Mouse (Mus musculus) 3T3-L1 (cell line): ENCODE results near the gene Chd3.
"Not testable (repeated sequence)": the region's sequence is repeated elsewhere in the genome, so short reads cannot be mapped to it uniquely, and the experiment has no call there.

Experiments used
- DNase-seq: peaks from one replicate; pipeline ENCODE4 v3.0.0-alpha.2; 2015; ENCODE audit warnings: low read depth, low spot score

The Chd3 gene

GRCm38 (mm10) chr11:69406867-69407723 lies 37.9 kb upstream of the Chd3 start:
- no peak for DNase-seq

- DNase-seq = no peak
These were observed 37.1 kb upstream of the Chd3 start for GRCm38 (mm10) chr11:69406282-69406681.

DNA sequence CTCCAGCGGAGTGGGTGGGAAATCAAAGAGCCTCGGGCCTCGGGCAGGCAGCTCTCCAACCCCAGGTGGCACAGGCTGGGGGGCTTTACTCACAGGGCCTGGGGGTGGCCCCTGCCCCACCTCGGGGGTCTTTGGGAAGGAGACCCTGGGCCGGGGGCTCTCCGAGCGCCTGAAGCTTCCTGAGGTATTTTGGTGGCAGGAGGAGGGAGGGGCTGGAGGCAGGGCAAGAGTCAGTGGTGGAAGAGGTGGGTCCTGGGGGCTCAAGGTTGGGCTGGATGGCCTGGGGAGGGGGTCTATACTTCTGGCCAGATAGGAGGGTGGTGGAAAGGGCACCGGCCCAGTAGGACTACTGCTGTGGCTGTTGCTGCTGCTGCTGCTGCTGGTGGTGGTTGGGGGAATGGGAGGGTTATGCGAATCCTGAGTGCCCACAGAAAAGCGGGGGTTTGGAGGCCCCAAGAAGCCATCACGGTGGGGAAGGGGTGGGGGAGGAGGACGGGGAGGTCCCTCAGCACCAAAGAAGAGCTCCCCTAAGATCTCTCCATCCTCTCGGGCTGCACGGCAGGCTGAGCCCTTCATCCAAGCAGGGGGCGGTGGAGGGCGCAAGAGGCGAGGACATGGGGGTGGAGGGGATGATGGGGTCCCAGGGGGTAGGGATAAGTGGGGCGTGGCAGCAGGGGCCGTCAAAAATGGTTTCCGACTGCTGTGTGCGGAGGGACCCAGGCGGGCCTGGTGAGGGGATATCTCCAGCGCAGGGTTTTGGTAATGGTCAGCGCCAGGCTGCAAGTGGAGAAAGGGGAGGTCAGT lies 36.4 kb upstream of the Chd3 start:
- no peak for DNase-seq

- DNase-seq = no peak
These were observed 35.6 kb upstream of the Chd3 start for GRCm38 (mm10) chr11:69404595-69405396.

DNA sequence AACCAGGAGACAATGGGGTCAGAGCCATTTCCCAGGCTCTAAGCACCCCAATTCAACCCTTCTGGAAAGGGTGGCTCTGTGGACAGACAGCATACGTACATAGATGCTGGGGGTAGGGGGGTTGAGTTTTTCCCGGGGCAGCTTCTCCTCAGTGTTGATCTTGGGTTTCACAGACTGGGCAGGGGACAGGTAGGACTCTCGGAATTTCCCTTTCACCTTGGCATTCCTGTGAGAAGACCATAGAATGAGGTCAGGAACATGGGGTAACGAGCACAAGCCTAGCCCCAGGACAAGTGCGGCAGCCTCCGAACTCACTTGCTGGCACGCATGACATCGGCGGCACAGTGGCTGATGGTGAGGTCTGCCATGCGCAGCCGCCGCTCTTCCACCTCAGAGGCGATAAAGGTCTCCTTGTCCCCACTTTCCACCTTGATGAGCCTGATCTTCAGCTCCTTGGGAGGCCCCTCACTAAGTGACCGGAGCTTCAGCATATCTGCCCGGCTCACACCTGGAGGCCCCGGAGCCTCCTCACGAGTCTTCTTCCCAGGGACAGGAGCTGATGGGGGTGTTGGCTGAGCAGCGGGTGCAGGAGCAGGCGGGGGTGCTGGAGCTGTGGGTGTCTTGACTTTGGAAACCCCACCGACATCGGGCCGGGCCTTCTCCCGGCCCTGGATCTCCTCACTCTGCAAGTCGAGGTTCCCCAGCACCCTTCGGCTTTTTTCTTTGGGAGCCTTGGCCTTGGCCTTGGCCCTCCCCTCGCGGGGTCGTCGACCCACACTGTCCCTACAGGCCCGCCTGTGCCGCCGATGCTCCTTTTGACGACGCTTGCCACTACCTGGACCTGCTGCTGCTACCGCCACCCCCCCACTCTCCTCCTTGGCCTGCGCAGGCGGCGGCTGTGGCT lies 34.7 kb upstream of the Chd3 start:
- no peak for DNase-seq

DNA sequence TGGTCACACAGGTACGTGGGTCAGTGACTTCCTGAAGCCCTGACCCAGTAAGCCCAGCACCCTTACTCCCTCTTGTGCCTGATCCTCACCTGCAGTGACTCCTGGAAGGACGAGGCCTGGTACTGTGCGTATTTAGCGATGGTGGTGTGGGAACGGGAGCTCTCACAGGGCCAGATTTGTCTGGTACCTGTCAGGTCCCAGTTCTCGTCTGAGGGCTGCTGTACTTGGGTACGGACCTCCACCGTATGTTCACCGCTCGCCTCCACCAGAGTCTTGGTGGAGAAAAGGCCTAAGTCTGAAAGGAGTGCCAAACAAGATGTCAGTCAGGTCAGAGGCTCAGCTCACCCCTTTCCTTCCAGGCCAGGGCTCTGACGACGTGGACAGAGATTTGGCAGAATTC lies 32.8 kb upstream of the Chd3 start:
- no peak for DNase-seq

DNA sequence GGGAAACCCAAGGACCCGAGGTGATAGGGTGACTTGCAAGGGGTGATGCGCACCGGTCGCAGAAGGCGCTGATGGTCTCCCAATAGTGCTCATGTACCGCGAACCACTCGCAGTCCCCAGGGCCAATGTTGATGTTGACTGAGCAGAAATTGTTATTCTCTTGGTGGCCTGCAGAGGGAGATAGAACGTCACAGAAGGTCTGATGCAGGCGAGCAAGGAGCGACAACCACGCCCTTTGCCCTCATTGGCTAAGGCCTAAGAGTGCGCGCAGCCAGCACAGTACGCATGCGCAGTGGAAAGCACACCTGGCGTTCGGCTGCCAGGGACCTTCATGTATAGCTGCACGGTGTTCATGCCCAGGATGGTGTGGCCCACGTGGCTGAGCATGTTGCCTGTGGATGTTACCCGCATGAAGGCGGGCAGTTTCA lies 32.0 kb upstream of the Chd3 start:
- peak; percentile 76 for DNase-seq

- no peak for DNase-seq
These were observed 31.1 kb upstream of the Chd3 start for GRCm38 (mm10) chr11:69400083-69400850.

DNA sequence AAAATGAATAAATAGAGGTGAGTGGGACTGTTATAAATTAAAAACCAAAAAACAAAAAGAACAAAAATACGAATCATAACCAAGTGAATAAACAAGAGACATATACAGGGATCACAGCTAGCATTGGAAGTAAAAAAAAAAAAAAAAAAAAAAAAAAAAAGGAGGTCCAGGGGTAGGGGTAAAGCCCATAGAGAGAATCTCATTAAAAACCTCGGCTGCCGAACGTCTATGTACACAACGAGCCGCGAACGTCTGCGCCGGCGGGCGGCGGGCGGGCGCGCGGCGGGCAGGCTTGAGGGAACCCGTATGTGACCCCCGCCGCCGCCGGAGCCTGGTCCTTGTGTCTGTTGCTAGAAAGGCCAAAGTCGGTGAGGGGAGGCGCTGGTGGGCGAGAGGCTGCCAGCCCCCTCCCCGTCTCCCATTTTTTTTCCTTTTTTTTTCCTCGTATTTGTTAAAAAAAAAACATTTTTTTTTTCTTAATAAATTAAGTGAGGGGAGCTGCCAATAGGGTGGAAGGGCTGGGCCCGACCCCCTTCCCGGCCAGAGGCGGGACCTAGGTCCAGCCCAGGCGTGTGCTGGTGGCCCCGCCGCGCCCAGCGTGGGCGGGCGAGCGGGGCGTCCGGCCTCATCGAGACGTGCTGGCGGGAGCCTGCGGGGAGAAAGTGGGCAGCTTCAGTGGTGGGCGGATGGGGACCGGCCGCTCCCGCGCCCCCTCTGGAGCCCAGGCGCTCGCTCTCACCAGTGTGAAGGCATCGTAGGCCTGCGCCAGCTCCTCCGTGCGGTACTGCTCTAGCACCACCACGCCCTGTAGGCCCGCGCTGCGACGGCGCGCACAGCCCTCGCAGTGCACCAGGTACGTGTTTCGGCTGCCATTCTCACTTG lies 30.2 kb upstream of the Chd3 start:
- DNase-seq = no peak

DNA sequence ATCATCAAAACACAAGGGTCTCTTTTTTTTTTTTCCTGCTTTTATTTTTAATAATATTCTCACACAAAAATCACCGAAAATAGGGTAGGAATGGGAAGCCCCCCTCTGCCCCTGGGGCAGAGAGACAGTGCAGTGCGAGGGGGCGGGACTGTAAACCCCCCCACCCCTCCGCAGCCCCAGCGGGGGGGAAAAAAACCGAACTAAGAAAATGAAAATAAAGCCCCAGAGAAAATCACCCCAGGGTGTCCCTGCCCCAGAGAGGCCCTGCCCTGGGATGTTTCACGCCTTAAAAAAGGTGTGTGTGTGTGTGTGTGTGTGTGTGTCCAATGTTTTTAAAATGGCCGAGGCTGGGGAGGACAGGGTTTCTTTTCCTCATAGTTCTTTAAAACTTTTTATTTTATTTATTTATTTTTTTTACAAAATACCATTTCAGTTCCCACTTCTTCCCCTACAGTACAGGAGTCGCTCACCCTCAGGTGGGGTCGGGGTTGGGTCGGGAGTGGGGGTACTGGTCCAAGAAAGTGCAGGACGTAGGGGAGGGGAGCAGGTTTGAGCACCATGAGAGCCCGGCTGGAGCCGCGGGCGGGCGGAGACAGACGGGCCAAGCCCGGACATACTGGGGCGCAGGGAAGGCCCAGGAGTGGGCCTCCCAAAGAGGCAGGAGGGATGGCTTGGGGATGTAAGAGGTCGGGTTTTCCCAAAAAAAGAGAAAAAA lies 29.4 kb upstream of the Chd3 start:
- DNase-seq = no peak

GRCm38 (mm10) chr11:69398059-69398458 lies 28.9 kb upstream of the Chd3 start, which contains the start of gene Tmem88:
TSS of gene Tmem88 (minus strand) at chr11:69398234.
- no peak for DNase-seq

- DNase-seq = no peak
These were observed 28.4 kb upstream of the Chd3 start for GRCm38 (mm10) chr11:69397581-69398057.

DNA sequence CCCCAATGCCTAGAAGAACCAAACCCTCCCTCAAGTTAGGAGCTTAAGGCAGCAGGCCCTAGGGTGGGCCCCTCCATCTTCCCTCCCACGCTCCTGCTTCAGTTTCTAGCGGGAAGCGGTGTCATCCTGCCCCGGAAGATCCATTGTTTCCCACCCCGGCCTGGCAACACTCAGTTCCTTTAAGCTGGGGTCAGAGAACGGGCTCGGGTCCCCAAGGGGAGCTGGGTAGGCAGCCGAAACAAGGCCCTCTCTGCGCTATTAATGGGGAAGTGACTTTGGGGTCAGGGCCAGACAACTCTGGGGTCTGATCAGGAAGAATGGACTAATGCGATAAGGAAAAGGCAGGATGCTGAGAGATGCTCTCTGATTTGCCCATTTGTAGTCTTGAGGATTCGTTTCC lies 27.6 kb upstream of the Chd3 start:
- DNase-seq = no peak

GRCm38 (mm10) chr11:69395634-69396373 lies 26.6 kb upstream of the Chd3 start:
- peak; percentile 99 for DNase-seq

DNA sequence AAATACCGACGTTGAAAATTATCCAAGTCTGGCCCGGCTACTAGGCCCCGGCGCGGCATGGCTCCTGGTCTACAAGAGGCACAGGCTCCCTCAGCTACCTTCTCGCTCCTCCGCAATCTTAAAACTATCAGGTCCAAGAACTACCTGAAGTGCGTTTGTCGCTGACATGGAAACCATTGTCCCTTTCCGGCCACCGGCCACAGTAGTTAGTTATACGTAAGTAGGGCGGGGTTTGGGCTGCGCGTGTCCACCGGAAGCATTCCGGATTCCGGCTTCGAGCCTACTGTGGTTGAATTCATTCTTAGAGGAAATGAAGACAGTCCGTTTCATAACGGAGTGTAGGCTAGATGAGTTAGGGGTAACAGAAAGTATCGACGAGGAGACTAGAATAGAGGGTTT lies 26.0 kb upstream of the Chd3 start, which contains the start of the genes Naa38 and Cyb5d1:
Gene Naa38, plus strand, starts transcription at position 253 of the 399 bp plus-strand sequence.
Gene Cyb5d1, minus strand, starts transcription at position 397 of the 399 bp plus-strand sequence.
- DNase-seq = peak; percentile 91

- not testable (repeated sequence) for DNase-seq
These were observed 25.5 kb upstream of the Chd3 start for GRCm38 (mm10) chr11:69394591-69395167.
